In the genomic region with DNA sequence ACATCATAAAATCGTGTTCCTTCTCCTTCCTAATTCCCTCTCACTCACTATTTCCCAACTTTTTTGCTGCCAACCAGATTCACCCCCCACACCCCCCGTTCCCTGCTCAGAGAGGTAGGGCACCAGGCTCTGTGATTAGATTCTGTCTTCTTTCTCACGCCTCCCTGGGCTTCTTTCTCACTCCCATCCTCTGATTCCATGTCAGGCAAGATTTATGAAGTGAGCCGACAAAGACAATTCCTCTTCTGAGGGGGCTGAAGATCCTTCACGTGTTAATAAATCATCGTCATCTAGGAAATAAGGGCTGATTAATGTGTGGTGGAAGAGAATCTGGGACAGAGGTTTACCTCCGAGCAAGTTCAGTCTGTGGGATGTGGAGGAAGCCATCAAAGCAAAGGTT, we compare ENCODE assay signal across 26 mouse cellular contexts.
DNase-seq lines count a peak whose midpoint lies in the region; ATAC-seq and TF ChIP-seq lines count a peak whose summit lies in the region.
"Had no signal": no experiment of that assay in that cellular context is flagged by ENCODE, and none has a peak within 500 bp of the region (broad histone marks: within the 10 kb centered on the region; RNA-seq: fewer than 3 reads in every experiment).

No protein-coding gene starts in this region.

- TF ChIP-seq CTCF in embryonic fibroblast, embryonic 13.5 days (IDR thresholded peaks at IDR 0.05; ENCODE audit: borderline replicate concordance, insufficient read depth, low read length): no peak

- TF ChIP-seq POLR2A in embryonic fibroblast, embryonic 13.5 days (IDR thresholded peaks at IDR 0.05; ENCODE audit: low read depth, low read length): no peak

- ATAC-seq in kidney, embryonic 15.5 days (replicated peaks; ENCODE audit: low FRiP score): peak; percentile 63
- ATAC-seq: forebrain, embryonic 13.5 days; forebrain, embryonic 16.5 days; Patski had no signal

- WGBS in kidney, embryonic 15.5 days: 20% methylated on average over 7 of the region's 7 CpGs

- H3K4me2 ChIP-seq in kidney, embryonic 15.5 days: no peak overlapping the region
- H3K4me2 ChIP-seq: embryonic facial prominence, embryonic 13.5 days; forebrain, embryonic 13.5 days; heart, embryonic 13.5 days; hindbrain, embryonic 12.5 days; hindbrain, embryonic 15.5 days had no signal

- peak; percentile 17 for DNase-seq in heart, adult 11 months
- no peak for DNase-seq in heart, postnatal 25 days (ENCODE audit: low spot score)
- no peak for DNase-seq in kidney, adult 11 months
- DNase-seq in right cerebral cortex, adult 18-20 months: no peak
- DNase-seq: adrenal gland, postnatal 10 days; adrenal gland, postnatal 36 days; B cell, adult 2 months; cerebellum, adult 18-20 months; cerebellum, adult 9-10 months; cerebellum, postnatal 14 days; gastrocnemius, postnatal 10 days; gastrocnemius, postnatal 36 days; heart, postnatal 14 days had no signal

- no peaks in the 10 kb centered on the region for H3K27me3 ChIP-seq in kidney, embryonic 15.5 days
- H3K27me3 ChIP-seq: CH12.LX; embryonic facial prominence, embryonic 13.5 days; forebrain, embryonic 13.5 days; heart, embryonic 13.5 days; hindbrain, embryonic 12.5 days; hindbrain, embryonic 15.5 days; Patski had no signal

- peaks cover 19% of the 10 kb centered on the region for H3K4me1 ChIP-seq in kidney, embryonic 15.5 days
- peaks cover 15% of the 10 kb centered on the region for H3K4me1 ChIP-seq in embryonic fibroblast, embryonic 13.5 days (ENCODE audit: control insufficient read depth, insufficient read depth, low read length)

- no peak overlapping the region for H3K9ac ChIP-seq in kidney, embryonic 15.5 days
- H3K9ac ChIP-seq: embryonic facial prominence, embryonic 13.5 days; forebrain, embryonic 13.5 days; heart, embryonic 13.5 days; hindbrain, embryonic 12.5 days; hindbrain, embryonic 15.5 days had no signal

- no peaks in the 10 kb centered on the region for H3K9me3 ChIP-seq in kidney, embryonic 15.5 days (replicated peaks)
- H3K9me3 ChIP-seq: embryonic facial prominence, embryonic 10.5 days; embryonic facial prominence, embryonic 13.5 days; forebrain, embryonic 10.5 days; forebrain, embryonic 13.5 days; G1E; heart, embryonic 13.5 days; hindbrain, embryonic 12.5 days; hindbrain, embryonic 15.5 days had no signal

- H3K4me3 ChIP-seq in kidney, embryonic 15.5 days (replicated peaks): no peak overlapping the region
- H3K4me3 ChIP-seq in embryonic fibroblast, embryonic 13.5 days (ENCODE audit: insufficient read depth, low read length): no peak overlapping the region
- H3K4me3 ChIP-seq: embryonic facial prominence, embryonic 10.5 days; embryonic facial prominence, embryonic 13.5 days; forebrain, embryonic 10.5 days; forebrain, embryonic 13.5 days; heart, embryonic 13.5 days; hindbrain, embryonic 12.5 days; hindbrain, embryonic 15.5 days had no signal

- no peak overlapping the region for H3K27ac ChIP-seq in kidney, embryonic 15.5 days
- H3K27ac ChIP-seq in embryonic fibroblast, embryonic 13.5 days (ENCODE audit: insufficient read depth, low read length): peak overlapping the region; percentile 100
- H3K27ac ChIP-seq: embryonic facial prominence, embryonic 10.5 days; embryonic facial prominence, embryonic 13.5 days; forebrain, embryonic 10.5 days; forebrain, embryonic 13.5 days; heart, embryonic 13.5 days; hindbrain, embryonic 12.5 days; hindbrain, embryonic 15.5 days had no signal

- intact Hi-C loops in heart, postnatal 25 days (cut with DNase I): loop anchor here (5.0 kb wide), 3 partner anchors 43 to 418 kb away; no protein-coding TSS in a partner anchor

- no peaks in the 10 kb centered on the region for H3K36me3 ChIP-seq in kidney, embryonic 15.5 days
- H3K36me3 ChIP-seq: embryonic facial prominence, embryonic 10.5 days; embryonic facial prominence, embryonic 13.5 days; forebrain, embryonic 10.5 days; G1E; heart, embryonic 13.5 days; hindbrain, embryonic 12.5 days; hindbrain, embryonic 15.5 days had no signal
